Mouse (Mus musculus): ENCODE results near the gene Xrcc6.

Gene Xrcc6

DNA sequence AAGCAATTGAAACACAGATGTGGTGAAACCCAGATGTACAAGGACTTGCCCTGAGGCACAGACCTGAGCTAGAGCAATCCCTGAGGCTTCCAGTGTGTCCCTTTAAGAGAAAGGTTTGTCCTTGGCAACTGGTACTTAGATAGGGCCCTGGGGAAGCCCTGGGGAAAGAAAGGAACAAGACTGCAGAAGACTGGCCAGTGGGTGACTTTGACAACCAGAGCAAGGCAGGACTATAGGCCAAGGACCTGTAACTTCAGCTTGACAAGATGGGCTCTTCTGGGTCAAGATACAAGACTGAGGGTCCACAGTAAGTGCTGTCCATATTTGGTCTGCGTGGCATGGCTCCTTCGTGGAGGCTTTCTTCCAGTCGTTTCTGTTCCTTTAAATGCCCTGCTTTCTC is at the start of gene Xrcc6:
Xrcc6 (plus strand) TSS at position 190 of the 400 bp plus-strand sequence.
- DNase-seq (ENCODE audit: low spot score), result no peak

DNA sequence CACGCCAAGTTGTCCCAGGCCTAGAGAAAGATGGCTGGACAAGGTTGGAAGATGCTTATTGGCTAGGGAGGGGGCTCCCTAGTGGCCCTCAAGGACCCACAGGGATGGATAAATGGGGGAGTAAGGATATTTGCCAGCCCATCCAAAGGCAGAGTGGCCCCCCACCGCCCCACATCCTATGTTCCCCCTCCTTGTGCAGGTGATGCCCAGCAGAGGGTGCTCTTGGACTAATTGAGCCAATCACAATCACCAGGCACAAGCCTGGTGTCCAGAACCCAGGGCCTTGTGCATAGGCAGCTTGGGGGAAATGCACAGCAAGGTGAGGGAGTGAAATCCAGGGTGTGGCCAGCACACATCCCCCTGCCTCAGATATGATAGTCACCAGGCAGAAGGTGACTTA is 49.4 kb upstream of the Xrcc6 start:
- DNase-seq (ENCODE audit: low spot score), result no peak

DNA sequence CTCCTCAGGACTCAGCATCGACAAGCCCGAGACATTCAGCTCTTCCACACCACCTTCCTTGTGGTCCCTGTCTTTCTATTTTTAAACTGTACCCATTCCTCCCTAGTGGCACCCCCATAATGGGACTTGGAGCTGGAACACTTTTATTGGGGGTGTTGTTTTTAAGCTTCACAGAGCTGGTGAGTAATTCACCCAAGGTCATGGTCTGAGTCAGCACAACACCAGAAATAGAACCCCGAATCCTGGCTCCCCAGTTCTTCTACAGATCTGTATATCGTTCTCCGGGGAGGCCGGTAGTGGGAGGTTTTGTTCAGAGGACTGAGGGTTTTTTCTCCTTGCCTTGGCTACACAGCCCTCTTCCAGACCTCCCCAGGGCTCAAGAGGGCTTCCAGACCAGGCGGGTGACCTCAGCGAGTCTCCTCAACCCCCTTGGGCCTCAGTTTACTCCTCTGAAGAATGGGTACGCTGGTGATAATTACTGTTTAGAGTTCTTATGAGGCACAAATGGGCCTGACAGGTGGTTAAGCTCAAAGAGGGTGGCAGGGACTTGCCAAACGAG is 48.4 kb upstream of the Xrcc6 start:
- DNase-seq (ENCODE audit: low spot score), result no peak

DNA sequence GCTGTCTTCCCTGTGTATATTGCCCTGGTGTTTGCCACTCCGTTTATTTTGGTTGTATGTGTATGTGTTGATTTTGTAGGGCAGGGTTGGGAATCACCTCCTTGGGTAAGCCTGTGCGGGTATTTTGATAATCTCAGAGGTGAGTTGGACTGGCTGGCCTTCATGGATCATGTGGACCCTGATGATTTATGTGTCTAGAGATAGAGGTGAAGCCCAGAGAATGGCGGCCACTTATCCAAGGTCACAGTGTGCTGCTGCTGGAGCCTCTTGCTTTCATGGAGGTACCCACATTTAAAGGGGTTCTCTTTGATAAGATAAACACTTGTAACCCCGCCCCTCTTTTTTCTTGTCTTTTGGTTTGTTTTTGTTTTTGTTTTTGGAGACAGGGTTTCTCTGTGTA is 47.9 kb upstream of the Xrcc6 start:
- DNase-seq (ENCODE audit: low spot score), result no peak

DNA sequence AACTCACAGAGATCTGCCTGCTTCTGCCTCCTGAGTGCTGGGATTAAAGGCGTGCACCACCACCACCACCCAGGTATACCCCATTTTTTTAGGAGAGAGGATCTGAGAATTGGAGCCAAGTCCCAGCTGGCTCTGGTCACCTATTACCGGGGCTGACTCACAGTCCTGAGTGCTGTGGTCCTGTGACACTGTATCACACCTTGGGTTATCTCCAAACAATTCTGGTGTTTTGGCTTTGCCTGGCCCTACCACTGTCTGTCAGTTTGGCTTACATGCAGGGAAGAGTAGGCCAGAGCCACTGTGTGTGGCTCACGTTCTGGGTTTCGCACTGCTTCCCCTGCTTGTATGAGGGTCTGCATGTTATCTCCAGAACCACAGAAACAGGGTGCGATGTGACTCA is 47.4 kb upstream of the Xrcc6 start:
- DNase-seq (ENCODE audit: low spot score), result no peak

DNA sequence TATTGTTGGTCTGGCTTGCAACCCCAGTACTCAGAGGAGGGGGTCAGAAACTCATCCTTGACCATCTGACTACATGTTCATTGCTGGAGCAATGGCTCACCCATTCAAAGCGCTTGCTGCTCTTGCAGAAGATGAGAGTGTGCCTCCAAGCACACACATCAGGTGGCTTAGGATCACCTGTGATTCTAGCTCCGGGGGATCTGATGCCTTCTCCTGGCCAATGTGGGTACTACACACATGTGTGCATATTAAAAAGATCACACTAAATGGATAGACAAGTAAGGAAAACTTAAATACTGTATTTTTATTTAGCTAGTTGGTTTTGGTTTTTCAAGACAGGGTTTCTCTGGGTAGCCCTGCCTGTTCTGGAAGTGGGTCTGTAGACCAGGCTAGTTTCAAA is 46.6 kb upstream of the Xrcc6 start:
- no peak for DNase-seq (ENCODE audit: low spot score)

DNA sequence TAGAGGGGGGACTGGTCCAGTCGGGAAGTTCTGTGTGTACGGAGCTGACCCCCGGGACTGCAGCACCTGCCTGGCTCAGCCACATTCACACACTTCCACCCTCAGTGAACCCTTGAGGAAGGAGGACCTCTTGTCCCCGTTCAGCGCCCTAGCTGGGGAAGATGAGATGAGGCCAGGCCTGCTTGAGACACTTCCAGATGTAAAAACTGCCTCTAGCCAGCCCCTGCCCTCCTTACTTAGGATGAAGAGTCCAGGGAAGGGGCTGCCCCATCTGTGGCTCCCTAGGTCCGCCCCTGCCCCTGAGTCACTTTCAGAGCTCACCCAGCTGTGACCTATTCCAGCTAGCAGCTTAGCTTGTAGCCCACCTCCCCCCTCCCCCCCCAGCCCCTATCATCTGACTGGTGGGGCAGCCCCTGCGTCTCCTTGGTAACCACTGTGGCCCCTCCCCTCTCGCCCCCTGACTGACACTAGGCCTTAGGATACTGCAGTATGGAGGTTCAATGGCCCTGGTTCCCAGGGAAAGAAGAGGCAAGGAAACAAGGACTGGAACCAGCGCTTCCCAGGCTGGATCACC is 44.4 kb upstream of the Xrcc6 start:
- no peak for DNase-seq (ENCODE audit: low spot score)

DNA sequence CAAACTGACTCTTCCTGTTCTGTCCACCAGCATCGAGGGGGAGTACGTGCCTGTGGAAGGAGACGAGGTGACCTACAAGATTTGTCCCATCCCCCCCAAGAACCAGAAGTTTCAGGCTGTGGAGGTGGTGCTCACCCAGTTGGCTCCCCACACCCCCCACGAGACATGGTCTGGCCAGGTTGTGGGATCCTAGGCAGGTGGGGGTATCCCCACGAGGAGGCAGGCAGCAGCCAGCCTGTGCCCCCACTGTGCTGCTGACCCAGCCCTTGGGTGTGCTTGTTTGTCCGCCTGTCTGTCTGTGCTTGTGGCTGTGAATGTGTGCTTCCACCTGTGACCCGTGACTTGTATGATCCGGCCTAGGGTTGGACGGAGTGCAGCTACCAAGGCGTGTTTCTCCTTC is 38.6 kb upstream of the Xrcc6 start:
- no peak for DNase-seq (ENCODE audit: low spot score)

DNA sequence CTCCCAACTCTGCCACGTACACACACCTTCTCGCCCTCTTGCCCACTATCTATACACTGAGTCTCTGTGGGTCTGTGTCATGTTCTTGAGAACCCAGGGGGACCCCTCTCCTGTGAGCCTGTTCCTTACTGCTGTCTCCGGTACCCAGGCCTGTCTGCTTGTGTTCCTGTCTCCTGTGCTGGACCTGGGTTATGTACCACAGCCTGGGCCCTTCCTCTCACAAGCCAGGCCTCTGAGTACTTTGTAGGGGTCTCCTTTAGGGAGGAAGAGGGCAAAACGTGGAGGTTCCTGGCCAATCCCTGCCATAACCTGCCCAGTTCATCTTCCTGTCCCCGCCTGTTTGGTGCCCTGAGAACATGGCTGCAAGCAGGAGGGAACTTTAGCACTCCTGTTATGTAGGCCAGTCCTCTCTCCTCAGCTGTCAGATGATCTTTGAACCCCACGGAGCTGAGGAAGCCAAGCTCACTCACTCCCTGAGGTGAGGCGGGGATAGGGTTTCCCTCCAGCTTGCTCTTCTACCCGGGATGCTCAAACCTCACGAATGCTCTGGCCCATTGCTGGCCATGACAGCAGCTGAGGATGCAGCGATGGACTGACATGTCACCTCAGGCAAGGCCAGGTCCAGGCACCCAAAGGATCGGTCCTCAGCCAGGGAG is 38.0 kb upstream of the Xrcc6 start:
- DNase-seq (ENCODE audit: low spot score), result no peak

DNA sequence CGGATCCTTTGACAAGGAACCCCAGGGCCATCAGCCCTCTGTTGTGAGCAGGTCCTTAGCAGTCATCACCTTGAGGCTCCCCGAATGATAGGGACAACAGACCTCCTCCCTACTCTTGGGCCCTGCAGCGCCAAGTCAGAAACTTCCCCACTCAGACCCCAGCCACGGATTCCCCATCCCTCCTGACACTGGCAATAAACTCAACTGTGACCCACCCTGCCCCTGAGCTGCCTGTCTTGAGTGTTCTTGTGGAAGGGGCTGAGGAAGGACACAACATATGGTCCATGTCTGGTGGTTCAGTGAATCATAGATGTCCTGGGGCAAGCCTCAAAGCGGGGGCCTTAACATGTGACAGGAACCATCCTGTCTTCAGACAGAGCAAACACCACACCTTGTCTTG is 36.9 kb upstream of the Xrcc6 start:
- no peak for DNase-seq (ENCODE audit: low spot score)

DNA sequence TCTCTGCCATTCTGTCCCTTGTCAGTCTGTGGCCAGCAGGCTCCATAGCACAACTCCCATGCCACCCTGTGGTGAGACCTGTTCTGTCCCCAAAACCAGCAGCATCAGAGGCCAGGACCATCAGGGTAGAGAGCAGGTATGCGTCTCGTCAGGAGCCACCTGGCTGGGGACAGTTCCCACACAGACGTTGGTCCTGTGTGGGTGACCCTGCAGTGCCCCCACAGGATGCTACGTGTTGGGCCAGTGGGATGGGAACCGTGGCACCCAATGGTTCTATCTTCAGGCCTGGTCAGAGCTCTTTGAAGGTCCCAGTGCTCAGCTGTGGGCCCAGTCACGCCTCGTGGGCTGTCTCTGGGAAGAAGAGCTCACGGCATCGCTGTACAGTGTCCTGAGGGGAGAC is 36.5 kb upstream of the Xrcc6 start:
- DNase-seq (ENCODE audit: low spot score), result no peak

DNA sequence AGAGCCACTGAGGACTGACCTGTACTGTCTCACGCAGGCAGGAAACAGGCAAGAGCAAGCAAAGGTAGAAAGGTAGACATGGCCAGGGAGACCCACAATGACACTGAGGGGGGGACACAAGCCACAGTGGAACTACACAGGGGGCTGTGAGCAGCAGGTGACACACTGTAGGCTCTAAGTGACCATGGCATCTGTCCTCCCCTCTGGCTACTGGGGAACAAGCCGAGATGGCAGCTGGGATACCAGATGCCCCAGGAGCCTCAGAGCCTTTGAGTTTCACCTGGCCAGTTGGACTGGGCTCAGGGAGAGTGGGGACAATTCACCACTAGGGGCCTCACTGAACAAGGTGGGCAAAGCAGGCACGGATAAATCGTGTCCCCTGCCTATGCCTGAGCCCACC is 35.3 kb upstream of the Xrcc6 start:
- DNase-seq (ENCODE audit: low spot score), result no peak

DNA sequence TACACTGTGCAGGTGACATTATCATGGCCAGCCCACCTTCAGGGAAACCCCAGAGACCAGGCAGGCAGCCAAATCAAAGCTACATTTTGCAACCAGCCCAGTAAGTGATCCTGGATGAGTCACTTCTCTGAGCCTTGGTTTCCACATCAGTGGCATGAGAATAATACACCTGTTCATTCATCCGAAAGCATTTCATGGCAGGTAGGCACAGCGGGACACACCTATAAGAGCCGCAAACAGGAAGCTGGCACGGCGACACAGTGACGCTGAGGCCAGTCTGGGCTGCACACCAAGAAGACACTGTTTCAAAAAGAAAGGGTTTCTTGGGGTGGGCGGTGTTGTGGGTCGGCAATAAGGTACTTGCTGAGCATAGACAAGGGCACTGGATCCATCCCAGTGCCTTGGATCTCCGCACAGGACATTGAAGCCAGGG is 33.5 kb upstream of the Xrcc6 start:
- DNase-seq (ENCODE audit: low spot score), result no peak

DNA sequence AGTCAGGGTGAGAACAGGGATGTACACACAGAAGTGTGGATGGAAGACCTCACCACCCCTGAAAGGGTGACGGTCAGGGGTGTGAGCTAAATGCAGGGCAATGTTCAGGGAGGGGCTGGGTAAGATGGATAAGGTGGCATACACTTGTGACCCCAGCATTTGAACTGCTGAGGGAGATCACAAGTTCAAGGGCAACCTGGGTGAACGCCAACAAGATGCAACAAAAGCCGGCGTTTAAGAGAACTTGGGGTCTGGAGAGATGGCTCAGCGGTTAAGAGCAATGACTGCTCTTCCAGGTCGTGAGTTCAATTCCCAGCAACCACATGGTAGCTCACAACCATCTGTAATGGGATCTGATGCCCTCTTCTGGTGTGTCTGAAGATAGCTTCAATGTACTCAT is 32.9 kb upstream of the Xrcc6 start:
- DNase-seq (ENCODE audit: low spot score), result no peak

DNA sequence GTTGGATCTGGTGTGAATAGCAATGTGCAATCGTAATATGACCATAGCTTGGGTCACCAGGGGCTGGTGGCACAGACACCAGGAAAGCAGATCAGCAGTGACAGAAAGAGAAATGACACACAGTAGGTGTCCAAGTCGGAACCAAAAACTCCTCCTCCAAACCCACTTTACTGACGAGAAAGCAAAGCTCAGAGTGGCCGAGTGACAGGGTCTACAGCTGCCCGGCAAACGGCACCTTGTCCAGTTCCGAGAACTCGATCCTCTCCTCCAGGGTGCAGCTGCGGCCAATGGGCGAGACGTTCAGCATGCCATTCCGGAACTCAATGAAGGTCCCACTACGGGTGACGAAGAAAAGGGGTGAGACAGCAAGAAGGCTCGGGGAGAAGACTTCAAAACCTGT is 32.2 kb upstream of the Xrcc6 start:
- no peak for DNase-seq (ENCODE audit: low spot score)

DNA sequence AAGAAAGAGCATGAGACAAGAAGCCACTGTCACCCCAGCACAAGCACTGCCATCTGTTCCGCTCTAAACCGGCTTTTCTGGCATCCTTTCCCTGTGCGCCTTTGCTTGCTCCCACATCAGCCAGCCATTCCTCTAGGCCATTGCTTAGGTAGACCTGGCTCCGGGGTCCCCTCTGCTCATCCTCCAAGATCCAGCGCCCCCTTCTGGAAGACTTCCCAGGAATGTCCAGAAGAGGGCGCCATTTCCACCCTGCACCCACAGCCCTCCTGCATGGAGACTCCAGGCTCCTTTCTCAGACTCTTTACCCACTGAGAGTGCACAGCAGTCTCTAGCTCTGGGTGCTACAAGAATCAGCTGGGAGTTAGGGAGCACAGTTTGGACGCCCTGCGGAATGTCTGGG is 31.2 kb upstream of the Xrcc6 start:
- DNase-seq (ENCODE audit: low spot score), result no peak

DNA sequence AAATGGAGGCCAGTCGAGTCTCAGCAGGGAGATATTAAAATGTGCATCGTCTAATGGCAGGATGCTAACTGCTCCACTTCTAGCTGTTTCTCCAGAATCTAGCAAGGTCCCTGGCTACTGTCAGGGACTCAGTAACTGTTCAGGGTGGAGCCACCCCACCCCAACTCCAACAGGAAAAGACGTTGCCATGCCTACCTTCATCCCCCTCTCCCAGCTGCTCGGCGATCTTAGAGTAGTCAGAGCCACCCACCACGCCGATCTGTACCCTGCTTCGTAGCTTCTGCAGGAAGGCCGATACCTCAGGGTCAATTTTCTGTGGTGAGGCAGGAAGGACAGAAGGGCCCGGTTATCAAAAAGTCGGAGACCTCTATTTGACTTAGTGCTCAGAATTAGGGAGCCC is 30.0 kb upstream of the Xrcc6 start:
- DNase-seq (ENCODE audit: low spot score), result no peak

DNA sequence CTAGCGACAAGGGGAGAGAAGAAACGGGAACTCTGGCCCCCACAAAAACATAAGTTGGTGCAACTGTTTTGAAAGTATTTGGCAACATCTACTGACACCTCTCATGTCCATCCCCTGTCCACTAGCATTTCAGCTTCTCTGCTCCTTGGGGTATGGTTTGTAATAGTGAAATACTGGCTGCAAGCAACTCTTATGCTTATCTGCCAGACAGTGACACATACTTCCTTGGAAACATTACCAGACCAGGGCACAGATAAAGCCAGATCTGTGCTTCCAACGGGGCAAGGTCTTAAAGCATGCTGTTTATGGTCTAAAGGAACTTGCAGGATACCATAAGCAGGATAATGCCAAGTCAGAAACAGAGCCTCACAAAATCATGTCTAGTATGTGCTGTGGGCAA is 28.7 kb upstream of the Xrcc6 start:
- DNase-seq (ENCODE audit: low spot score), result no peak

DNA sequence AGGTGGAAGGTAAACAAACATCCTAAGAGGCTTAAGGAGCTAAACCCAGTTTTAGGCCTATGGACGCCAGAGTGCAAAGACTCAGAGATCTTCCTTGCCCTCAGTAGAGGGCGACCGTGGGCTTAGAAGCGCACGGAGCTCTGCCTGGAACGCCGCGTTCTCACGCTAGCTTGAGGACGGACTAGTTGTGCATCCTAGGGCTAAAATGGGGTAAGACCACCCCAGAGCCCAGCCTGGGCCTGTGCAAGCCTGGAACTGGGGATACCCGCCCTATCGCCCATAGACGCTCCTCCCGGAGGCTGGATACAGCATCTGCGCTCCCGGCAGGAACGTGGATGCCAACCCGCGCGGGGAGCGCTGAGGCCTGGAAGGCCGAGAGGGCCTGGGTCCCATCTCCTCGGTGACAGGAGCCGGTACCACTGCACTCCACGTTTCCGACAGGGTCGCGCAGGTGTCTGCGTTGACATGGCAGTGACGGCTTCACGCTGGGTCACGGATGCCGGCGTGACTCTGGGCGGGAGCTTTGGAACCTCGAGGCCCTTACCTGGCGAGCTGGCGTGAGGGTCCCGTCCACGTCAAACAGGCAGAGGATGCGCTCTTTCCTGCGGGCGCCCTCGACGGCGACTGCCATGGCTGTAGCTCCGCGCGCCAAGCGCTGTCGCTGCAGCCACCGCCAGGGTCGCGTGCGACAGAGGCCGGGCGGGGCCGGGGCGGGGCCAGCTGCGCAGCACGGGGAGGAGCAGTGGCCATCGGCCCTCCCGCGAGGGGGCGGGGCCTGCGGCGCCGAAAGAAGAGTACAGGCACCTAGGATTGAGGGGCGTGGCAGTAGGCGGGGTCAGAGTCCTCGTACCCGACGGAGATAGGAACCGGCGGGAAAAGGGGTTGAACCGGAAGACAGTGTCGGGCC is 27.2 kb upstream of the Xrcc6 start, which contains the start of gene Pmm1:
Pmm1 (minus strand) TSS at position 760 of the 907 bp plus-strand sequence.
- peak; percentile 96 for DNase-seq (ENCODE audit: low spot score)

DNA sequence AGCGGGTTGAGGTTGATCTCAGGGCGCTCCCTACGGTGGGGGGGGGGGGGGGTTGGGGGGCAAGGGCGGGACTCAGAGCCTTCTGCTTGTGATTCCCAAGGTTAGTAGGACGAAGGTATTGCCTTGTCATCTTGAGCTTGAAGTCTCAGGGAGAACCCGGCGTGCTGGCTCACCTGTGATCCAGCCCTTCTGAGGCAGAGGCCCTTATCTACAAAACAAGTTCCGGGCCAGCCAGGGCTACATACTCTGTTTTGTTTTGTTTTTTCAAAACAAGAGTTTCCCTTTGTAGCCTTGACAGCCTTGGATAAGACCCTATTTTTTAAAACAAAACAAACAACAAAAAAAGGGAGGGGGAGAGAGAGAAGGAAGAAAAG is 26.6 kb upstream of the Xrcc6 start:
- no peak for DNase-seq (ENCODE audit: low spot score)

DNA sequence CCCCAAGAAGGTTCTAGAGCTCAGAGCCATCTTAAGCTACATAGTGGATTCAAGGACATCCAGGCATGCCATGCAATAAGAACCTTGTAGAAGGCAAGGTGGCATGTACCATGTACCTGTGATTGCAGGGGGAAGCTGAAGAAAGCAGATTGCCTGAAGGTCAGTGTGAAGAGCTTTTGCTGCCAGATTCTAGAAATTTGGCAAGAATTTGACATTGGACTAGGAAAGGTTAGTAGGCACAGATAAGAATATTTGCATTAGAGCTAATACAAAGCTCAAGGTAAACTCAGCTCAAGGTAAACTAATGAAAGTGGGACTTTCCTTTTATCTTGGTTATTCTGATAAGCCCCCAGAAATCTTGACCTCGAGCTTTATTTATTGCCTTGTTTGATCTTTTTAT is 23.4 kb upstream of the Xrcc6 start:
- no peak for DNase-seq (ENCODE audit: low spot score)

DNA sequence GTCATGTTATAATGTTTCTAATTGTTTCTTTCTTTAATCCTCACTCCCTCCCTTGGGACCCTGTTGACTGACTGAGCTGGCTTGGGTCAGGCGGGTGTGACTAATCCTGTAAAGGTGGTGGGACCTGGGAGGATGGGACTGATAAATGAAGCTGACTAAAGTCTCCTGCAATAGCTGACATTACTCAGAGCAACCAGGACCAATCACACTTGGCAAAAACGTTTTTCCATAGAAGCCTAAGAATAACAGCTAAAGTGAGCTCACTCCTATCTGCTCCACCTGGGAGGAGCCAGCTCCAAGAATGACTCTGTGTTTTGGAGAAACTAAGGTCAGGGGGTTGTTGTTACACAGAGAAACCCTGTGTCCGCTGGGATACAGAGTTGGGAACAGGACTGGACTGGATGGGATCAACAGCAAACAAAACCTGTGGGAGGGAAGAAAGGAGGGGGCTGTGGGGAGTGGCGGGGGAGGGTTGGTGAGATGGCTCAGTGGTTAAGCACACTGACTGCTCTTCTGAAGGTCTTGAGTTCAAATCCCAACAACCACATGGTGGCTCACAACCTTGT is 22.6 kb upstream of the Xrcc6 start:
- DNase-seq (ENCODE audit: low spot score), result no peak
